Mouse (Mus musculus) C2C12 (cell line): ENCODE data around the gene Tmem63c.

Source experiments
- CTCF ChIP-seq: IDR thresholded peaks from one replicate; pipeline ENCODE4 v1.5.1; 2011; ENCODE audit not compliant: control insufficient read depth, insufficient read depth, insufficient read length
- FOSL1 ChIP-seq: IDR thresholded peaks from one replicate; pipeline ENCODE4 v1.8.0; 2011; ENCODE audit warnings: mild to moderate bottlenecking, low read length; ENCODE audit not compliant: poor library complexity, insufficient read depth, severe bottlenecking
- MYOG ChIP-seq: IDR thresholded peaks from one replicate; pipeline ENCODE4 v1.6.1; 2011; ENCODE audit not compliant: control insufficient read depth, insufficient read length; ENCODE audit errors: extremely low read depth

DNA sequence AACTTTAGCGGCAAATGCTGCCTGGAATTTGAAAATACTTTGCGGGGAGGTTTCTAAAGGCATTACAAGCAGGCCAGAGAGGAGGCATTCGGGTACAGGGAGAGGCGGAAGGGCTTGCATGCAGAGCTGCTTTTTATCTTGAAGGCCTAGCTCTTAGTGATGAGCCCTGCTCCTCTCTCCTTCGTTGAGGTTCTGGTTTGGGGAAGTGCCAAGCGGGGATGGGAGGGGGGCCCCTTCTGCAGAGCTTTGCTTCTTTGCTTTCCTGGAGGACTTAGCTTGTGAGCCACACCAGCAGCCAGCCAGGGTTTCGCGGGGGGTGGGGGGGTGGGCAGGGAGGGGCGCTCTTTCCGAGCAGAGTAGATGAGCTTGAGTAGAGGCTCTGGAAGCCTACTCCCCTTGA is 45.4 kb upstream of the Tmem63c start:
- no peak for TF ChIP-seq CTCF
- TF ChIP-seq FOSL1: no peak
- no peak for TF ChIP-seq MYOG
